Mouse (Mus musculus) kidney, postnatal 14 days (tissue): ENCODE measurements around the gene Rab19.
"Not testable (repeated sequence)": the region's sequence is repeated elsewhere in the genome, so short reads cannot be mapped to it uniquely, and the experiment has no call there.

Source experiments
- DNase-seq: peaks from one replicate; pipeline ENCODE4 v3.0.0; 2022; ENCODE audit warnings: mixed read lengths

The Rab19 gene

GRCm38 (mm10) chr6:39379749-39380148, 1.2 kb upstream of the Rab19 start:
- no peak for DNase-seq

GRCm38 (mm10) chr6:39380276-39380675, 699 bp upstream of the Rab19 start:
- no peak for DNase-seq

- no peak for DNase-seq
Measured at GRCm38 (mm10) chr6:39389988-39390387, 9.0 kb downstream of the Rab19 start.

- no peak for DNase-seq
Measured at GRCm38 (mm10) chr6:39395471-39395870, 14.5 kb downstream of the Rab19 start.

GRCm38 (mm10) chr6:39395916-39396315, 14.9 kb downstream of the Rab19 start:
- no peak for DNase-seq

- DNase-seq: no peak
Measured at GRCm38 (mm10) chr6:39397046-39397445, 16.1 kb downstream of the Rab19 start.

GRCm38 (mm10) chr6:39398342-39398741, 17.4 kb downstream of the Rab19 start:
- no peak for DNase-seq

GRCm38 (mm10) chr6:39400343-39400742, 19.4 kb downstream of the Rab19 start:
- DNase-seq: peak; percentile 58

GRCm38 (mm10) chr6:39403136-39403535, 22.2 kb downstream of the Rab19 start:
- DNase-seq: no peak

GRCm38 (mm10) chr6:39406480-39406879, 25.5 kb downstream of the Rab19 start:
- no peak for DNase-seq

- peak; percentile 17 for DNase-seq
Measured at GRCm38 (mm10) chr6:39414106-39414505, 33.1 kb downstream of the Rab19 start.

GRCm38 (mm10) chr6:39415762-39416161, 34.8 kb downstream of the Rab19 start:
- peak; percentile 65 for DNase-seq

GRCm38 (mm10) chr6:39416654-39417053, 35.7 kb downstream of the Rab19 start:
- not testable (repeated sequence) for DNase-seq

- no peak for DNase-seq
Measured at GRCm38 (mm10) chr6:39419386-39419850, 38.4 kb downstream of the Rab19 start.

GRCm38 (mm10) chr6:39419851-39420721, 39.1 kb downstream of the Rab19 start, which contains the start of gene Mkrn1:
Gene Mkrn1 (minus strand): TSS chr6:39420462.
- peak; percentile 85 for DNase-seq

GRCm38 (mm10) chr6:39420867-39421266, 39.9 kb downstream of the Rab19 start:
- no peak for DNase-seq

GRCm38 (mm10) chr6:39423130-39423551, 42.2 kb downstream of the Rab19 start:
- no peak for DNase-seq

GRCm38 (mm10) chr6:39423686-39424085, 42.7 kb downstream of the Rab19 start:
- DNase-seq: no peak

- DNase-seq: no peak
Measured at GRCm38 (mm10) chr6:39425181-39425580, 44.2 kb downstream of the Rab19 start.

- no peak for DNase-seq
Measured at GRCm38 (mm10) chr6:39426725-39427124, 45.8 kb downstream of the Rab19 start.

- DNase-seq: no peak
Measured at GRCm38 (mm10) chr6:39427276-39428003, 46.5 kb downstream of the Rab19 start.

GRCm38 (mm10) chr6:39429007-39429788, 48.2 kb downstream of the Rab19 start:
- no peak for DNase-seq

- DNase-seq: no peak
Measured at GRCm38 (mm10) chr6:39430722-39431121, 49.7 kb downstream of the Rab19 start.
